Mouse (Mus musculus) frontal cortex, postnatal 10 days (tissue): ENCODE results near the gene Obscn.

Source experiments
- DNase-seq, 2 experiments: peaks; one replicate each; pipeline ENCODE4 v3.0.0; 2022; ENCODE audit warnings: low spot score in 2 of 2, mixed read lengths in 1 of 2

Obscn gene

DNA sequence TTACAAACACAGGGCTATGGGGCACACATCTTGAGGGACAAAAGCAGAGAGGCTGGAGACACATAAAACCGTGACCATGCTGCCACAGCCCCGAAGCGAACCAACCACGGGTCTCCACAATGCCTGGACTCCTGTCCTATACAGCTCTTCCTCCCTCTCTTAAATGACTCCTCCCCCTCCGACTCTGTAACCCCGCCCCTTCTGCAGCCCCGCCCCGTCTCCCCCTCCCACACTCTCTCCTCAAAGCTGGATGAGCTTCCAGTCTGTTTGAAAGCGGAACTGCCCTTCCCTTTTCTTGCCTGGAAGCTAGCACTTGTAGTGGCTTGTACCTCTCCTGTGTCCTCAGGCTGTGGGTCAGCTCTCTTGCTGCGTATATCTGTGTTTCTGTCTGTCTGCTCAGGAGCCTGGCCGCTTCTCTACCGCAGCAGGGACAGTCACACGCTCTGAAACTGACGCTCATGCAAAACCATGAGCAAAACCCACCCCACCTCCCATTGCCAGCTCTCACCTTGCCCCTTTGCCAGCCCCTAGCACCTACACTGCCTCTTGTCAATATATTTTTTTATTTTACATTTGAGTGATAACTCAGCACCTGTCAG lies 5.7 kb upstream of the Obscn start:
- no peak for DNase-seq

GRCm38 (mm10) chr11:59138537-59139486 lies 2.6 kb upstream of the Obscn start:
- no peak for DNase-seq

DNA sequence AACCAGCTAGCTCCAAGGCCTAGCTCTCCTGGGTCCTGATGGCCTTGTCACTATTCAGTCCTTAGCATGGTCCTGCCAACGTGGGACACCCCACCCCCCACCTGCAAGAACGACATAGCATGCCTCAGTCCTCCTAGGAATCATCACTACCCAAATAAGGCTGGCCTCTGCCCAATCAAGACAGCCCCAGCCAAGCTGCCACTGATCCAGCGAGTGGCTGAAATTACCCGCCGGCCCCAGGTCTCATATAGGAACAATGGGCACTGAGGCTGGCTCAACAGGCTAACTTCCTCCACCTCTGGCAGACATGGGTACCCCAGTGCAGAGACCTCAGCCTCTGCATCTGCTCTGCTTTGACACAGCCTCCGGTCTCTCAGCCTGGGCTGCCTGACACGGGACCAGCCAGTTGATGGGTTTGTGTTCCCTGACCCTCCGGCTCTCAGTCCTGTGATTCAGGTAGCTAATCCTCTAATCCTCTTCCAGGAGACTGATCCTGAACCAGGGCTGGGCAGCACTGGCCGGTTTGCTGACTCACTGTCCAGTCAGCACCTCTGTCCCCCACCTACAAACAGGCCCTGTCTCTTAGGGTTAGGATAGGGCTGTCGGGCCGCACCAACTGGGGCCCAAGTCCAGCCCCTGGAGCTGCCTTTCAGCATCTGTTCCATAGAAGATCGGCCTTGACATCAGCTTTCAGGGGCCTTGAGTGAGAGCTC lies 948 bp upstream of the Obscn start:
- no peak for DNase-seq

- DNase-seq, result no peak
Observed at GRCm38 (mm10) chr11:59135051-59135820, 966 bp downstream of the Obscn start.

DNA sequence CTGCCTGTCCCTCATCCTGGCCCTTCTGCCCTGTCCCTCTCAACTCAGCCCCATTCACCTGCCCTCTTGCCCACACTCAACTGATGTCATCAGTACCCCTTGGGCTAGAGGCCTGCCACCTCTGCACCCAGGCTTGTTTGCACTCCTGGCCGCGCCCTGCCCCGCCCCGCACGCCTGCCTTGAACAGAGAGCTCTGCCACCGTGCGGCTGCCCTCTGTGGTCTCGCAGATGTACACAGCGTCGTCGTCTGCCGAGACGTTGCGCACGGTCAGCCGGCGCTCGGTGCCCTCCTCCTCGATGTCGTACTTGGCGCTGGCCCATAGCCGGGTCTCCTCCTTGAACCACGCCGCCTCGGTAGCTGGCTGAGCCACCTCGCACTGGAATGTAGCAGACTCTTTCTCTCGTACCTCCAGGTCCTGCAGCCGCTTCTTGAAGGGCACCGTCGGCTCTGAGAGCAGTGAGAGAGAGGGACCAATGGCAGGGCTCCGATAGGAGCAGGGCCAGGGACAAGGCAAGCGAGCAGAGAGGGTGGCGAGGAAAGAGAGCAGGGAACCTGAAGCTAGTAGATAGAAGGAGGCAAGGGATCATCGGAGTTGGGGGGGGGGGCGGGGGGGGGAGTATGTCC lies 1.7 kb downstream of the Obscn start:
- DNase-seq, result no peak

- no peak for DNase-seq
Observed at GRCm38 (mm10) chr11:59132065-59132464, 4.1 kb downstream of the Obscn start.

DNA sequence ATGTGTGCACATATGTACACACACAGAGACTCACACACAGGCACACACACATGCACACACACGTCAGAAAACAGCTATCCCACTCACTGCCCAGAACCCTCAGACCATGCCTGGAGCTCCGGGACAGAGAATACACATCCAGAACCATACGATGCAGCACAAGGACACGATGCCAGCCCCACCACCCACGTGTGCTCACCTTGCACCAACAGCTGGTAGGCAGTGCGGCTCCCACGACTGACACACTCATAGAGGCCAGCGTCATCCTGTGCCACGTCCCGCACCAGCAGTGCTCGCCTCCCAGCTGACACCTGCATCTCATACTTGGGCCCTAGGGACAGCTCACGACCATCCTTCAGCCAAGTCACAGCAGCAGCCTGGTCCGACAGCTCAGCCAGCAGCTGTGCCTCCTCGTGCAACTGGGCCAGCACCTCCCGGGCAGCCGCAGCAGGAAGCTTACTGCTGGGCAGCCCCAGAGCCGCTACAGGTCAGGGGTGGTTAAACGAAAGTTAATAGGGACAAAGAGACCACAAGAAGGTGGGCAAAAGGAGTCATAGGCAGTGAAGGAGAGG lies 4.8 kb downstream of the Obscn start:
- DNase-seq, result no peak

GRCm38 (mm10) chr11:59130782-59131181 lies 5.4 kb downstream of the Obscn start:
- no peak for DNase-seq

- DNase-seq, result no peak
Observed at GRCm38 (mm10) chr11:59105945-59106344, 30.3 kb downstream of the Obscn start.

- DNase-seq, result no peak
Observed at GRCm38 (mm10) chr11:59102324-59102723, 33.9 kb downstream of the Obscn start.

GRCm38 (mm10) chr11:59098339-59098738 lies 37.9 kb downstream of the Obscn start:
- DNase-seq, result no peak

- no peak for DNase-seq
Observed at GRCm38 (mm10) chr11:59097770-59098169, 38.4 kb downstream of the Obscn start.

GRCm38 (mm10) chr11:59094213-59094612 lies 42.0 kb downstream of the Obscn start:
- DNase-seq, result no peak

DNA sequence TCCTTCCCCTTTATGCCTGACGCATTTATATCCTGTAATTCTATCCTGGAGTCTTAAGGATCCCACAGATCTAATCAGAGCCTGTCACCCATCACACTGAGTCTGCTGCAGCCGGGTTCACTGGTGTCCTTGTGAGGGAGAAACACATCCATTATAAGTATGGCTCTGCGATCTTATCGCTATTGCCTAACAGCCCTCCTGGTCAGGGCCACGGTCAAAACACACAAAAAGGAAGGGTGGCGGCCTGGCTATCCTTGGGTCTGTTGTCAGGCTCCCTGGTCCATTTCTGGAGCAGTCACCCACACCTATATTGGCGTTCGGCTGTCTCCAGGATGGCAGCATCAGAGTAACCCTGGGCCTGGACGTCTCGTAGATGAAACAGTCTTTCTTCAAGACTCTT lies 48.6 kb downstream of the Obscn start:
- DNase-seq, result no peak

DNA sequence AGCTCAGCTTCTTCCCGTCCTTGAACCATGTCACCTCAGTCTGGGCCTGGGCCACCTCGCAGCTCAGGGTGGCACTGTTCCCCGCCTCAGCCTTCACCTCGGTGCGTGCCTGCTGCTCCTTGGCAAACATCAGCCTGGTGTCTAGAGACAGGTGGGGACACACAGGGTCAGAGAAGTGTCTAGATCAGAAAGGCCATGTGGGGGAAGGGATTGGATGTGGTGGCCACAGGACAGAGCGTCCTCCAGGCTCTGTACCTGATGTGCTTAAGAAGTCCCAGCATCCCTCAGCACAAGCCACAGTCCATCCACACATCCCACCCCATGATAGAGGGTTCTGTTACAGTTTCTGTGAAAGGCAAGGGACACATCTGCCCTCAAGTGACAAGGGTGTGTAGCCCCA lies 51.0 kb downstream of the Obscn start:
- DNase-seq, result no peak

DNA sequence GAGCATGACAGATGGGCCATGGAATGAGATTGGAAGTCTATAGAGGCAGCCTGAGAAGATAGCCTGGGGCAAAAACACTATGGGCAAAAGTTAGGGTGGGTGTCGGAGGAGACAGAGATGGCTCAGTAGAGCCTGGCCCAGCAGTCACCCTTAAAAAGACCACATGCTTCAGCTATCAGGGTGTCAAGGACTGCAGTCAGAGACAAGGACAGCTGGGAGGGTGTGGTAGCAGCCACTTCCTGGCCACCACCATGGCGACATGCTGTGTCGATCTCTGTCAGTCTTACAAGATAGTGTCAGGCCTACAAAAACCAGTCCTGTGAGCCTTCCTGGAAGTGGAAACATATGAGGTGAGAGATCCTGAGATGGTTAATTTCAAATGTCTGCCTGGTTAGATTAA lies 53.1 kb downstream of the Obscn start:
- no peak for DNase-seq

- no peak for DNase-seq
Observed at GRCm38 (mm10) chr11:59078311-59078710, 57.9 kb downstream of the Obscn start.

- DNase-seq, result no peak
Observed at GRCm38 (mm10) chr11:59070321-59070720, 65.9 kb downstream of the Obscn start.

DNA sequence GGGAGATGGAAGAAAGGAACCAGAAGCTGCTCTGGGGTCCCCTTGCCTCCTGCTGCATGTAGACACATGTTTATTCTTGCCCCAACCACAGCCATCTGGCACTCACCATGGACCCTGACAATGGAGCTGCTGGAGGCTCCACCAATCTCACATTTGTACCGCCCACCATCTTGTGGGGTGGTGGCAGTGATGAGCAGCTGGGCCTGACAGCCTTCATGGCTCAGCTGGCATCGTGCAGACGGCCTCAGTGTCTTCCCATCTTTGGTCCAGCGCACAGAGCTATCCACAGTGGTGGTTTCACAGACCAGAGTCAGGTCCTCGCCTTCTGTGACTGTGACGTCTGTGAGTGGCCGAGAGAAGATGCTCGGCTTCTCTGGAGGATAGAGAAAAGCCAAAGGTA lies 67.3 kb downstream of the Obscn start:
- no peak for DNase-seq

- no peak for DNase-seq
Observed at GRCm38 (mm10) chr11:59068433-59068832, 67.8 kb downstream of the Obscn start.

GRCm38 (mm10) chr11:59067921-59068320 lies 68.3 kb downstream of the Obscn start:
- DNase-seq, result no peak
